In genomic region chr17:31668306-31668705, GRCm38 (mm10) we compare ENCODE assay signal across 21 mouse cellular contexts. TPM values are rescaled to one million over a fixed set of nuclear protein-coding genes. Genes with fewer than 3 reads are reported as not detected.
"Had no signal": no experiment of that assay in that cellular context is flagged by ENCODE, and none has a peak within 500 bp of the region (broad histone marks: within the 10 kb centered on the region; RNA-seq: fewer than 3 reads in every experiment).

No protein-coding gene starts in this region.

- H3K4me3 ChIP-seq: neural tube, embryonic 13.5 days; neural tube, embryonic 15.5 days; stomach, embryonic 15.5 days had no signal

- H3K27me3 ChIP-seq: neural tube, embryonic 13.5 days; neural tube, embryonic 15.5 days; stomach, embryonic 15.5 days had no signal

- H3K36me3 ChIP-seq: neural tube, embryonic 13.5 days; neural tube, embryonic 15.5 days; stomach, embryonic 15.5 days had no signal

- DNase-seq: retina, postnatal 1 day; right cerebral cortex, adult 18-20 months; right cerebral cortex, postnatal 14 days; right cerebral cortex, postnatal 25 days; right cerebral cortex, postnatal 4 days; spleen, adult 18-20 months; thymus, adult 18-20 months; thymus, adult 2 months; thymus, postnatal 14 days; thymus, postnatal 25 days; thymus, postnatal 36 days; thymus, postnatal 4 days had no signal

- H3K27ac ChIP-seq: neural tube, embryonic 13.5 days; neural tube, embryonic 15.5 days; stomach, embryonic 15.5 days; stomach, postnatal 0 days had no signal

- H3K9ac ChIP-seq: neural tube, embryonic 13.5 days; neural tube, embryonic 15.5 days; stomach, embryonic 15.5 days had no signal

- H3K4me1 ChIP-seq: stomach, embryonic 15.5 days had no signal

- H3K9me3 ChIP-seq: neural tube, embryonic 13.5 days; neural tube, embryonic 15.5 days; stomach, embryonic 15.5 days had no signal

- H3K4me2 ChIP-seq: neural tube, embryonic 13.5 days; neural tube, embryonic 15.5 days; stomach, embryonic 15.5 days had no signal

RNA-seq across cellular contexts. Expression of gene Cryaa, which starts 9.3 kb away (rescaled TPM):
- polyA plus RNA-seq: neural tube, embryonic 13.5 days; small intestine, adult 2 months; stomach, embryonic 14.5 days; testis, adult 2 months; urinary bladder, adult 2 months had no signal

RNA-seq across cellular contexts. Expression of gene Cbs, which starts 31.3 kb away (rescaled TPM):
- total RNA-seq: neutrophil, adult 5-6 weeks had no signal
